Mouse (Mus musculus) urinary bladder, postnatal 14 days (tissue): ENCODE measurements around the gene 9430015G10Rik.

Source experiments
- DNase-seq: peaks from one replicate; pipeline ENCODE4 v3.0.0; 2021; ENCODE audit warnings: low spot score

The 9430015G10Rik gene

DNA sequence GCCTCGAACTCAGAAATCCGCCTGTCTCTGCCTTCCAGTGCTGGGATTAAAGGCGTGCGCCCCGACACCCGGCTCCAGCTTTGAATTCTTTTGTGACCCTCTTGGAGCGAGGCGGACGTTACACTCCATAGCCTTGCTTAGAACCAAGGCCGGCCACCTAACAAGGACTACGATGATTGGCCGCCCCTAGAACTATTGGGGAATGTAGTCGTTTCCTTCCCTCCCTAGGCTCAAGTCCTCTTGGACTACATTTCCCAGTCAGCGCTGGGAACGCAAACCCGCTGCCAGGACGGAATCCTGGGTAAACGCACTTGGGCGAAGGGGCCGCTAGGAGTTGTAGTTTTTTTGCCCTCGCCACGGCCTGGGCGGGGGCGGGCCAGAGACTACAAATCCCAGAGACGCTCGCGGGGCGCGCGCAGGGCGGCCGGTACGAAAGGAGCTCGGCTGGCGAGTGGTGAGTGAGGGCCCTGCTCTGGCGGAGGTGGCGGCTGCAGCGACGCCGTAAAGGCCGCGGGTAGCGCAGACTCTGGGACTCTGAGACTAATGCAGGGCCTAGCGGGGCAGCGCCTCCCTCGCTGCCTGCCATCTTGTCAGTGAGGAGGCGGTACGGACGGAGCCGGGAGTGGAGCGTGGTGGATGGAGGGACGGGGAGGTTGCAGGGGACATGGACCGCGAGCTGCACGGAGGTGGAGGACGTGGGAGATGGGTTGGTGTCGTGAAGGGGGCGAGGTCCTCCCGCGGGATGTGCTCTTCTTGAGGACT lies at the start of gene 9430015G10Rik:
9430015G10Rik (plus strand) TSS at position 413 of the 762 bp plus-strand sequence.
- peak; percentile 98 for DNase-seq

DNA sequence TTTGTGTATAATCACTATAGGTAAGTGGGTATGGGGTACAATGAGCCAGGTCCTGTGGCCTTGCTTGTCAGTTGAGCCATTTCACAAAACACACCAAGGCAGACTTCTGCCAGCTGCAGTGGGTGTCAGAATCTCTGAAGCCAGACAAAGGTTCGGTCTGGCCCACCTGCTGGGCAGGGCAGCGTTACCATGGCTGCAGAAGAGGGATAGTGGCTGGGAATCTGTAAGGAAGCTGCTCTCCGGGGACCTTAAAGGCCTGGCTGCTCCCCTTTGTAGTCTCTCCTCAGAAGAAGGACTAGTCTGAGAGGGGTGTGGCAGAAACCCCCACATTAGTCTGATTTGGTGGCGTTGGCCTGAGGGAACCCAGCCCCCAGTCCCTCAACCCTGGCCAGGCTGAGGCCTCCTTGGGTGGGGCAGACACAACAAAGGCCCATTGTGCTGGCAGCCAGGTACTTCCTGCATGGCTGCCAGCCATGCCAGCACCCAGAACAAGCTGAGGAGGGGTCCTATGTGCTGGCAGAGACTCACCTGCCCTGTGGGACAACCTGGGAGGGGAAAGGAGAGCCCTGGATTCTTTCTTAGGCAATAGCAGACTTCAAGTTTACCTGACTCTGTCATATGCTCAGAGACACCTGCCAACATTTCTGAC lies 45.8 kb upstream of the 9430015G10Rik start:
- no peak for DNase-seq

DNA sequence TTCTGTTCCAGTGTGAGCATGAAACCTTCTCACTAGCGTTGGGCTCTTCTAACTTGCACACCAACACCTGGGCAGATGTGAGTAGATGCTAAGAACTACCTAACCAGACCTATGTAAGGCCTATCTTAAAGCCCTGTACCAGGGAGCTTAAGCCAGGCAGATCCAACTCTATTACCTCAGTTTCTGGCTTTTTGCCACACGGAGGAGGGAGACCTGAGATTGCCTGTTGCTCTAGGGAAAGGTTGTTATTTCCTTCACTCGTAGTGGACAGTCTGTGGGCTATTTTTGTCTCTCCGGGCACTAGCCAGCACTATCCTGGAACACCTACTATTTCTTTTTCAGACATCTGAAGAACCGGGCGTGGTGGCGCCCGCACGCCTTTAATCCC lies 45.3 kb upstream of the 9430015G10Rik start:
- DNase-seq = no peak

DNA sequence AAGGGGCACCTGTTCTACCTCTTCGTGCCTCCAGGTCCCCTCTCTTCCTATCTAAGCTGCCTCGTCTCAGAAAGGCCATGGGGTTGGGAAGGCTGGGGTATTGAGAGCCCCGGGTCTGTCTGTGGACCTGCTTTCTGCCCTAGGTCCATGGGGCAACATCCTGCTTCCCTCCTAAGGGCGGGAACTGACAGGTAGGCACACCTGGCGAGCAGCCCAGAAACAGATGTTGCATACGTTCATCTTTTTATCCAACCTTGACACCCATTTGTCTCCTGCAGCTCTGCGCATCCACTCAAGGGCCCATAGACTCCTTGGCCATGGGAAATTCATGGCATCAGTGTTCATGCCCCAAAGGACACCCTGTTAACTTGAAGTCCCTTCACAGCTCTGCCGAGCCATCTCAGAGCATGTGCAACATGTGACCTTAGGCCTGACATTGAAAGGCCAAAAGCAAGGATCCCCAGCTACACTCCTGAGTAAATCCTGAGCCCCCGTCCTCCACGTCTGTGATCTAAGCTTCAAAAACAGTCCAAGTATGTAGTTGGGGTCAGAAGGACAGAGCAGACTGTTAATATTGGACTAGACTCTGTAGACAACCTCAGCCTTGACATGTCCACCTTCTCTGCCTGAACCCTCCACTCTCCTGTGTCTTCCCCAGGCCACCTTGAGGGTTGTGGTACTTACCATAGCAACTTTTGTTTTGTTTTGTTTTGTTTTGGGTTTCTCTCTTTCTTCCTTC lies 44.5 kb upstream of the 9430015G10Rik start:
- no peak for DNase-seq

DNA sequence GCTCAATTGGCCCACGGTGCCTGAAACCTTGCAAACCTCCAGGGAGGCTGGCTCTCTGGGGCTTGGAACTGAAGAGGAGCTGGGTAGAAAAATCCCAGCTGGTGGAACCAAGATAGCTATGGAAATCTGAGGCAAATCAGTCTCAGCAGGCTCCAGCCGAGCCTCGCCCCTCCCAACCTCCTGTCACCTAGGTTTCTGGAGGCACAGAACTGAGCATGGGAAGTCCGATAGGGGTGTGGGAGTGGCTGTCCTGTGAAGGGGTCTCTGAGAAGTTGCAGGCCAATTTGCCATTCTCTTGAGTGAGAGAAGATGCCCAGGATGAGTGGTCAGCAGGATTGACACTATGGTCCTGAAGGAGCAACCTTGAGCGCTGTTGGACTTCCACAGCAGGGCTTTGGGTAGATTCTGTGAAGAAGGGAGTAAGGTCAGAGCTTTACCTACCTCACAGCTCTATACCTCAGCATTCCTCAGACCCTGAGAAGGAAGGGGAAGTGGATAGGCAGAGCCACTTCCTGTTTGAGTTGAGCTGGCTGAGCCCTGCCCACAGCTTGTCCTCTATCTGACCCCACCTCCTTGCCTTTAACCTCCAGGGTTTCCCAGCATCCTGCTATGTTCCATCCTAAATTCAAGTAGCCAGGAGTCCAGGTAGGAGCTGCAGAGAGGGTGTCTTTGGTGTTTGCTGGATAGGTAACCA lies 42.4 kb upstream of the 9430015G10Rik start:
- DNase-seq = no peak

DNA sequence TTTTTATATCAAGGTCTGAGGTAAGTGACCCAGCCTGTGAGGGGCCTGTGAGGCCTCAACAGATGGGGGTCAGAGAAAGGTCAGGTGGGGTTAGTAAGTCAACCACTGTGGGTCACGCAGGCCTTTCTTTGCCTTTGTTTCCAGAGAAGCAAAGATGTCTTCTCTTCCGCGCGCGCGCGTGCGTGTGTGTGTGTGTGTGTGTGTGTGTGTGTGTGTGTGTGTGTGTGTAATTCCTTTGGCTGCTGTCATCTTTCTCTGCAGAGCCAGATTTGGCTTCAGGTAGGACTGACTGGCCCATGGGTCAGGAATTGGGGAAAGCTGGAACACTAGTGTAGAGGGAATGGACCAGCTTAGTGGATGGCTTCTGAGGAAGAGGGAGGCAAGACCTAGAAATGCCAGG lies 40.1 kb upstream of the 9430015G10Rik start:
- no peak for DNase-seq

DNA sequence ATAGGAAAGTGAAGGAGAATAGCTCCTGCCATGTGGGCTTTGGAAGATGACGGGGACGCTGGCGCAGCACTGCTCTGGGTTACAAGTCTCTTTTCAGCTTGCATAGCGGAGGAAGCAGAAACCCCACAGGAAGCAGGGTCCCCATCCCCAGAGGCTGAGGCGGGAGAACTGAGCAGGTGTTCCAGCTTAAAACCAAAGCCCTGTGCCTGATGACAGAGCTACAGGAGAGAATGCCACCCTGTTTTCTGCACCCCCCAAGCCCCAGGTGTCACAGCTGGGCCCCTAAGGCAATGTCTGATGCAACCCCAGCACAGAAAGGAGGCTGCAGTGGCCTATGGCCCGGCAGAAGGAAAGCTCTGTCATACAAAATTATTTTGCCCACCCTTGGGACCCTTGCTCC lies 39.5 kb upstream of the 9430015G10Rik start:
- no peak for DNase-seq

DNA sequence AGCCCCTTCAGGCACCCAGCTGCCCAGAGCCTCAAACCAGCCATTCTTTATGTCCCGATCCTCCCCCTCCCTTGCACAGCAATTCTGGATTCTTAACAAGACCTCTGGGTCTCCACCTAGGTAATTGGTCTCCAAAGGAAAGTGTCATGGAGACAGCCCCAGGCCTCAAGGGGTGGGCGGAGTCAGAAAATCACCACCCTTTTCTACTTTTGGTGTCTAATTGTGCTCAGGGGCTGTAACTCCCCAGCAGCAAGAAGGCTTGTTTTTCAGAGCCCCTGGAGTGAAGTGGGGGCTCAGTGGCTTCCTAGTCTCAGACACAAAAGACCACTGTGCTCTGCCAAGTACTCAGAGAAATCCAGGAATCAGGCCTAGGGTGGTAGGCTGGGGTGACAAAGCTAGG lies 39.1 kb upstream of the 9430015G10Rik start:
- DNase-seq = no peak

DNA sequence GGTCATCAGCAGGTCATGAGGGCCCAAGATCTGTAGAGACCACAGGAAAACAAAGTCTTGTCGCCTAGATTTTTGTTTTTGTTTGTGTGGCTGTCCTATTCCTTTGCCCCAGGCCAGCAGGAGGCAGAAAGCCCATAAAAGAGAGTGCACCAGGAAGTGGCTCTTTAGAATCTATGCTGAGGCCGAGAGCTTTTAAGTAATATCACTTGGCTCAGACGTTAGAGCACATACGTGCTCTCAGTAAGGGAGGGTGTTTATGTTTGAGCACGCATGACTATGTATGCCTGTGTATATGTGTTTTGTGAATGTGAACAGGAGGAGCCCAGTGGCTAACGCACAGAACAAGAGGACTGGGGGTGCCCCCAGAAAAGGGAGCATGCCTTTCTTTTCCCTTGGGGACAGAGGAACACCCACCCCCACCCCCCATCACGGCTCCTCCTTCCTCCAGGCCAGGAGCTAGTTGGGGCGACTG lies 32.8 kb upstream of the 9430015G10Rik start:
- DNase-seq = no peak

DNA sequence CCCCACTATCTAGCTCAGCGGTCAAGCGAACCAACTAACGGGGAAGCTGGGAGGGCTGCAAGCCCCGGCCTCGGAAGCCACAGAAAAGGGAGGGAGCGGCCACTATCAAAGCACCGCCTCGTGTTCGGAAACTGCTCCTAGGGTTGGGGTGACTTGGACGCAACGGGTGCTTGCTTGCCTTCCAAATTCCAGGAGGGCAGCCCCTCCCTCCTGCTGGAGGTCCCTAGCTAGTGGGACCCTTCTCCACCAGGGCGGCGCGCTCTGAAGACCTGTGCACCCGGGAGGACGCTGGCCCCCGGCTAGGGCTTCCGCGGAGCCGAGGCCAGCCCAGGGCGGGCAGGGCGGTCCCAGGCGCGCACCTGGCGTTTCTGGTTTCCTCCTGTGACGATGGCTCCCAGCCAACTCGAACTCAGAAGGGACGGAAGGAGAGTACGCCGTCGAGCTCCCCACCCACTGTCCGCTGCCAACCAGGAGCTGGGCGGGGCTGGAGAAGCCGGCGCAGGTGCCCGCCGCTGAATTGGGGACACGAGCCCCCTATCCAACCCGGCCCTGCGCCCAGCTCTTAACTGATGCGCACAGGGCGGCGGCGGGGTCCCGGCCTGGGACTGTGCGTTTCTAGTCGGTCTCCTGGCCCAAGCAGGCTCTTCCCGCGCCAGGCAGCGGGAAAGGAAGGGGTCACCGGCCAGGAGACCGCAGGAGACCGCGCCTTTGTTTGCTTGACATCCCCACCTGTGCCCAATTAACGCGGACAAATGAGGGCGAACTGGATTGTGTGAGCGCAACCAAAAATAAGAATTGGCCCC lies 32.1 kb upstream of the 9430015G10Rik start:
- peak; percentile 91 for DNase-seq

DNA sequence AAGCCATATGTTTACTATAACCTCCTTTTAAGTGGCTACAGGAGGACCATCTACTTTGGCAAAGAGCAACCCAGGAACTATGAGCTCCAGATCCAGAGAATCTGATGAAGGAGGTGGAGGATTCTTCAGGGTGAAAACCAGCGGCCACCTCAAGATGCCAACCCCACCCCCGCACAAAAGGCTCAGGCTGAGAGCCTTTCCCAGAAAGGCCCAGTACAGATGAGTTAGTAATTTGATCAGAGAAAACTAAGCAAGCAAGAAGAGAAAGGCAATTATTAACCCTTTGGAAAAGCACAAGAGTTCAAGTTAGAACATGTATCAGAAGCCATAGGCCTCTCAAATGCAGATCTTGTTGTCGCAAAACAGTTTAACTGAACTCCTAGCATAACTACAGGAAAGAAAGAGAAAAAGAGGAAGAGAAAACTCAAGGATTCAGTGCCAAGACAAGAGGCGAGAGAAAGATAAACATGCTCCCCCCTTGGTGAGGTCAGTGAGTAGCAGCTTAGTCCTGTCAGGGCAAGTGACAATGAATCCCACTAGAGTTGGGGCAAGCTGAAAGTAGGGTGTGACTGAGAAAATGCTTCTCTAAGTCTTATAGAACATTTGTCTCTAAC lies 27.1 kb upstream of the 9430015G10Rik start:
- DNase-seq = no peak

DNA sequence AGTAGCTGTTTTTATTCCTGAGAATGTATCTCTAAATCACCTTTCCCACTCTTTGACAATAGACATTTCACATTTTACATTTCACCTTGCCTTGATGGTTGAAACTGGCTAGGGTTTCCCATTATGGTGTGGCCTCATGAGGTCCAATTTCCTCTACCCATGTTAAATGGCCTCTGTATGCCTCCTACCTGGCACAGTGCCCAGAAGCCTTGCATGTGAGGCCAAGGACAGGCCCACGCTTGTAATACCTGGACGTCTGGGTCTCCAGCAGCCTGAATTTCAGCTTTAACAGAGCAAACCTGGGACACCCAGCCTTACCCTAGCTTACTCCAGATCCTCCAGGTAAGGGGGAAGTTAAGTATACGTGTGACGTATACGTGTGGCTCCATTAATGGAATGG lies 26.4 kb upstream of the 9430015G10Rik start:
- peak; percentile 94 for DNase-seq

DNA sequence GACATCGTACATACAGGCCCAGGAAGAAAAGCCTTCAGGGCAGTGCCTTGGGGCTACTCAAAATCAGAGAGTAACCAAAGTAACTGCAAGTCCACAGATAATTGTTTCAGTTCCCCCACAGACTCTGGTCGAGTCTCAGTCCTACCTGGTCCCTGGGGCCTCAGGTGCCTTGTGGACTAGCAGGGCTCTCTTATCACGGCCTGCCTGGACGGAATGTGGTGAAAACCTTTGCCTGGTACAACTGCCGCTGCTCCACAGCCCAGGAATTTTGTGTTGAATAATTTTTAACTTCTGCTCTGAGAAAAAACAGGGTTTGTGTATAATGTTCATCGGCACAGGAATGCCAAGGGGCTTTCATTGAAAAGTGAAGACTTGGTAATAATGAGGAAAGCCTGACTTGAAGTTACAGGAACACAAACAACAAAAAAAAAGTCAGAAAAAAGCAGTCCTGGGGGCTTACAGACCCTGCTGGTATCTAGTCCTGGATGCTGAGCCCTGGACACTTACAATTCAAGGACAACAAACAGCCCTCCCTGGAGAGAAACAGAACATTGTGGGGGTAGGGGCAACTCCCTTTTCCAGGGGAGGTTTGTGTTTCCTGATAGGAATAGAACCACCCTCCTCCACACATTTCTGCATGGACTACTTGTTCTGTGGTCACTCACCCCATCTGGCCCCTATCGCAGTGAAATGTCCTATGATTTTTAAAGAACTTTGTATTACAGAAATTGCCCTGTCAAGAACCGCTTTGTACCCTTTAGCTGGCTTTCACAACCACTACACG lies 25.5 kb upstream of the 9430015G10Rik start:
- DNase-seq = no peak

DNA sequence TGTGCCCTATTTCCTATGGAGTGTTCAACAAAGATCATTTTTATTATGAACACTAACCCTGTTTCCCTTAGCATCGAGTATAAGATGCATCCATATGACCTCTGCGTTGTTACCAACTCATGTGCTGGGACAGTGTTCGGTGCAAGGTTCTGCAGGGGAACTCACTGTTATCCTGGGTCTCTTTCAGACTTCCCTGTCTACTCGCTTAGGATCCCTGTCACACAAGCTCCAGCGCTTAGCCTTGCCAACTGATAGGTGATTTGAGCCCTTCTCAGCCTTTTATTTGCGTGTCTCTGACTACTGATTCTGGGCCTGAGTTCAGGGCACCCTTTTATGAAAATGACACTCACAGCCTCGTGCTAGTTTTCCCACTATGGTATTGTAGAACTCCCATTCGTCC lies 24.5 kb upstream of the 9430015G10Rik start:
- no peak for DNase-seq

DNA sequence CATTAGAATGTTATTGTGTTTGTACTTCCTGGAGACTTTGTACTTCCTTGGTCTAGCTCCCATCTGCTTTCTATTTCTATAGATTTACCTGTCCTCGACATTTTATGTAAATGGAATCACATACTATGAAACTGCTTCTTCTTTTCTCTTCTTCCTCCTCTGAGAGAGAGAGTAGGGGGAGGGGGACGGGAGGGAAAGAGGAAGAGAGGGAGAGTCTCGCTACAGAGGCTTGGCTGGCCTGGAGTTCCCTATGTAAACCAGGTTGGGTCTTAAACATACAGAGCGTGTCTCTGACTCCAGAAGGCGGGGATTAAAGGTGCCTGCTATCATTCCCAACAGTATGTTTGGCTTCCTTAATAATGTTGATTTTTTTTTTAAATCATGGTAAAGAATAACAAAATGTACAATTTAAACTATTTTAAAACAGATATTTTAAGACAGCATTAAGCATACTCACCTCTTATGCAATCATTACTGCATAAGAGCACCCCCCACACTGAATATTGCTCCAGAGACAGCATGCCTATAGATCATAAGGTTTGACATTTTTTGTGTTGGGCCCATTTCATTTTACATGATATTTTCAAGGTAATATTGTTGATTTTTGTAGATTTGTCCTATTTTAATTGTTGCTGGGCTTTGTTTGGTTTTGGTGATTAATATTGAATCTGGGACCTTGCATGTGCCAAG lies 22.2 kb upstream of the 9430015G10Rik start:
- DNase-seq = no peak

DNA sequence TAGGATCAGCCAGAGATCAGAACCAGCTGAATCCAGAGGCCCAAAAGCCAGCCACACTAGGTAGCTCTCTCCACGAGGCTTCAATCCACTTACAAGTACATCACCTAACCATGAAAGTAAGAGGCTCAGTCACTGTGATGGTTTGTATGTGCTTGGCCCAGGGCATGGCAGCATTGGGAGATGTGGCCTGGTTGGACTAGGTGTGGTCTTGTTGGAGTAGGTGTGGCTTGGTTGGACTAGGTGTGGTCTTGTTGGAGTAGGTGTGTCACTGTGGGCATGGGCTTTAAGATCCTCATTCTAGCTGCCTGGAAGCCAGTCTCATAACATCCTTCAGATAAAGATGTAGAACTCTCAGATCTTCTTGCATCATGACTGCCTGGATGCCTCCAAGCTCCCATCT lies 18.5 kb upstream of the 9430015G10Rik start:
- DNase-seq = no peak

DNA sequence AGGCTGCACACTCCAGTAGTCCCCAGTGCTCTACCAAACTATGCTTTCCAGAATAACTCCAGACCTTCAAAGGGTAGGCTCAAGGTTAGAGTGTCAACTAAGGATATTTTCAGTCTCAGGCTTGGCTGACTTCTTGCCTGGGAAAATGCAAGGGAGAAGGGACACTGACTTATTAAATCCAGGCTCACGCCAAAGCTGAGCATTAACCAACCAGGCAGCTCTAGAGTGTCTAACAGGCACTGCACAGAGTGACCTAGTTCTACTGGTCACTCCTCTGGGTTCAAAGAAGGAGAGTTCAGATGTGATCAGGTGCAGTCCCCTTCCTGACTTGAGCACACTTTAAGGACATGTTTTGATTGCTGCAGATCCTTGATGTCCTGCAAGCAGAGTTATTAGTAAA lies 17.0 kb upstream of the 9430015G10Rik start:
- DNase-seq = no peak

DNA sequence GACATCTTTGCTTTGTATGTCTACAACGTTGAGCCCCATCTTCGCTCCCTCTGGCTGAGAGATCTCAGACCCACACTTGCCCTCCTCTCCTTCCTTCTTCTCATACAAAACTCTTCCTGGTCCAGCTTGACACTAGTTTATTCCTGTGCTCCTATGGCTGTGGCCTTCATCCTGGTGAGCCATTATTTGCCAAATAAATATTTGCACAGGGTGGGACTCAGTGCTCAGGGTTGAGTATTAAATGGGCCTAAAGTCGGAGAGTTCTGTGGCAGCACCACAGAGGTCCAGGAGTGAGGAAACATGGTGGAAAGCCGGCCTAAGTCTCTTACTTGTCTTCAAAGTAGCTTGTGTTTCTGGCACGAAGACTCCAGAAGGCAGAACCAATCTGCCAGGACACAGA lies 16.0 kb upstream of the 9430015G10Rik start:
- DNase-seq = no peak

DNA sequence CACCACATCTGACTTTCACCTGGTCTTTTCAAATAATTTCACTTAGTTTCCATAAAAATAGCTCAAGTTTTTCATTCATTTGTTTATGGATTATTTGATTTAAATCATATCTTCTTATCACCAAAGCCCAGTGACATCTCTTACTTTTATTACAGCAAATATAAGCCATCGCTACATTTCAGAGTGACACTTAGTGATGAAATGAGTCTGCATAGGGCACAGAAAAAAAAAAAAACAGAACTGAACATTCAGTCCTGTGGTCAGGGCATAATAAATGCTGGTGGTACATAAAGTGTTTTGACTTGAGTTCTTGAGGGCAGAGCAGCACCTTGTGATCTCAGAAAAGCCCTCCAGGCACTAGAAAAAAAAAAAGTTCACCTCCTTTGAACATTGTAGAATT lies 13.6 kb upstream of the 9430015G10Rik start:
- no peak for DNase-seq
